Mouse (Mus musculus) testis, adult 2 months (tissue): ENCODE results near the gene Ndufb7. TPM values are rescaled to one million over a fixed set of nuclear protein-coding genes. Genes with fewer than 3 reads are reported as not detected.
A peak's percentile ranks its signal among the peaks of the same experiment; 100 is the strongest.
"Not testable (repeated sequence)": the region's sequence is repeated elsewhere in the genome, so short reads cannot be mapped to it uniquely, and the experiment has no call there.

Experiments
- H3K27ac ChIP-seq: fragments of 200-500 bp; 2 replicates; pipeline ENCODE4 v1.5.1; 2012; ENCODE audit warnings: low read depth, low read length; ENCODE audit not compliant: control insufficient read depth, insufficient read depth
- H3K27me3 ChIP-seq: fragments of 200-500 bp; 2 replicates; pipeline ENCODE4 v1.6.1; 2012; ENCODE audit warnings: mild to moderate bottlenecking, low read length, moderate library complexity; ENCODE audit not compliant: control insufficient read depth, insufficient read depth
- H3K36me3 ChIP-seq: fragments of 200-500 bp; 2 replicates; pipeline ENCODE4 v1.6.1; 2012; ENCODE audit warnings: mild to moderate bottlenecking, low read length; ENCODE audit not compliant: control insufficient read depth, insufficient read depth
- H3K4me1 ChIP-seq: fragments of 200-500 bp; 2 replicates; pipeline ENCODE4 v1.6.1; 2012; ENCODE audit warnings: low read length; ENCODE audit not compliant: control insufficient read depth, insufficient read depth
- H3K4me3 ChIP-seq: fragments of 200-500 bp; 2 replicates; pipeline ENCODE4 v1.5.1; 2012; ENCODE audit warnings: low read depth, mild to moderate bottlenecking, low read length, moderate library complexity, mixed read lengths; ENCODE audit not compliant: control insufficient read depth
- CTCF ChIP-seq: fragments of 200-500 bp; IDR thresholded peaks from 2 replicates; pipeline ENCODE4 v1.5.1; 2012; ENCODE audit warnings: low read depth, mild to moderate bottlenecking, inconsistent platforms, low read length, moderate library complexity; ENCODE audit not compliant: control insufficient read depth, insufficient read depth, insufficient replicate concordance
- POLR2A ChIP-seq: fragments of 200-500 bp; IDR thresholded peaks from 2 replicates; pipeline ENCODE4 v1.6.1; 2012; ENCODE audit warnings: low read depth, mild to moderate bottlenecking, inconsistent platforms, low read length, moderate library complexity; ENCODE audit not compliant: control insufficient read depth
- polyA plus RNA-seq: library from polyadenylated mRNA; depleted of rRNA; stranded (reverse); fragments of >200 nt; gene quantifications from 2 replicates; pipeline ENCODE4 v1.2.3, GENCODE M21; 2012; rRNA removed

Ndufb7 gene
- 231 and 259 TPM in 2 replicates for polyA plus RNA-seq

DNA sequence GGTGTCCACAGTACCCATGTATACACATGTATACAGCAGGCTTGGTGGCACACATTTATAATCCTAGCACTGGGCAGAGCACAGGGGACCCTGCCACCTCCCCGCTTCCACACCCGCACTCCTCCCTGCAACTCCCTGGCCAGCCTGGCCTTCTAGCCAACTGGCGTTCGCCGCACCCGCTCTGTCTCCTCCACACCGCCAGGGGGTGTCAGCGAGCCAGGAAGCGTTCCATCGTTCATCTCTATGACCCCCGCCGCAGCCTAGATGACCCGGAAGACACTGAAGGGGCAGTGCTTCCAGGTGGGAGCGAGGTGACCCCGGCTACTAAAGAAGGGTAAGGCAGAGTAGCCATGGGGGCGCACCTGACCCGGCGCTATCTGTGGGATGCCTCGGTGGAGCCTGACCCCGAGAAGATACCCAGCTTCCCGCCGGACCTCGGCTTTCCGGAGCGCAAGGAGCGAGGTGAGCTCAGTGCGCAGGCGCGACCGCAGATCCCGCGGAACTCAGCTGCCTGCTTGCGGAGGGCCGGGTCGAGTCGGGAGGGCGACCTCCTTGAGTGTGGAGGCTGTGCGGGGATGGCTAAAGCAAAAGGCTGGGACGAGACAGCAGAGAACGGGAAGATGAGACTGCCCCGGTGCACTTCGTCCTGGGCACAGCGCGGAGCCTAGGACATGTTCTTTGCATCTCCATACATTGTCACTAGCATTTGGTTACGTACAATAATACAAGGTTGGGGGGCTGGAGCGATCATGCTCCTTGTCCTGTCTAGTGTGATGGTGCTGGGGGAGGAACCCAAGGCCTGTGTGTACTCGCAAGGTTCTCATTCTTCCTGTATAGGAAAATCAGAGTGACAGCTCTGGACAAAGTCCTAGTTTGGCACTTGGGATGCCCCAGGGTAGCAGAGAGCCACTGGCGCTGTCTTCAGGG is at the start of gene Ndufb7:
TSS of gene Ndufb7 (plus strand) at position 203 of the 927 bp plus-strand sequence.
- peak within 1 kb of the TSS; percentile 92 for H3K4me3 ChIP-seq
- no peaks in the 10 kb centered on the region; the same call in 1 of the 2 replicates for H3K36me3 ChIP-seq
- TF ChIP-seq CTCF = peak; percentile 97
- TF ChIP-seq POLR2A = peak; percentile 29; the same call in 1 of the 2 replicates
- H3K4me1 ChIP-seq = peaks cover 11% of the 10 kb centered on the region
- peak within 1 kb of the TSS; percentile 86 for H3K27ac ChIP-seq
- no peaks in the 10 kb centered on the region for H3K27me3 ChIP-seq

DNA sequence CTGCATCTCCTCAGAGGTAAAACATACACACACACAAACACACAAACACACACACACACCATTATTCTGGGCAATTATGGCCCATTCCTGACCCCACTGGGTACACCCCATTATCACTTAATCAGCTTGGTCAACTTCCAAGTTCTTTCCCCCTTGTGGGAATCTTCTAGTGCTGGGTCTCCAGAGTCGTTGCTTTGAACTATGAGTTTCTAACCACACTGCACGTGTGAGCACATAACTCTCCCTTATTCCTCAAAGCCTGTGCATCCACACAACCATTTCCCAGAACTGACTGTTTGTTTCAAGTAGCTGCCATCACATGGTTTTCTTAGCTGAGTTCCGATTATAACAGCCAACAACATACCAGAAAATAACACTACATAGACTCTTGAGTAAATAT is 46.0 kb upstream of the Ndufb7 start:
- TF ChIP-seq POLR2A = no peak
- no peak for TF ChIP-seq CTCF
- Histone ChIP-seq H3K27me3 (no peaks in the 10 kb centered on the region), H3K4me3 (no peak overlapping the region), H3K27ac (no peak overlapping the region), H3K36me3 (no peaks in the 10 kb centered on the region), H3K4me1 (no peaks in the 10 kb centered on the region)

DNA sequence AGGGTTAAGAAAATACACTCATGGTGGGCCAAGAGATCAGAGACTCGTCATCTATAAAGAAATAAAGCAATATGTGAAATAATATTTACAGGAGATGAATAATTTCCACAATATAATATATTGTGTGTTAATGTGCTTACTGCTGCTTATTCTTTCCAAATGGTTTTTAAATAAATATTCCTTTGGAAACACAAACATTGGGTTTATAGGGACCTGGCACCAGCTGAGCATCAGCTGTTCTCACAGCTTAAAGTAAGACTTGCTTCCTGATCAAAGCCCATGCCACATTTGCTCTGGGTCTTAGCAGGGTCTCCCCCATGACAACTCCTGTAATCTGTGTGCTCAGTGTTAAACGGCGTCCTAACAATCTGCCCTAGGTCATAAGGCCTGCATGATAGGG is 45.6 kb upstream of the Ndufb7 start:
- H3K4me1 ChIP-seq = not testable (repeated sequence)

DNA sequence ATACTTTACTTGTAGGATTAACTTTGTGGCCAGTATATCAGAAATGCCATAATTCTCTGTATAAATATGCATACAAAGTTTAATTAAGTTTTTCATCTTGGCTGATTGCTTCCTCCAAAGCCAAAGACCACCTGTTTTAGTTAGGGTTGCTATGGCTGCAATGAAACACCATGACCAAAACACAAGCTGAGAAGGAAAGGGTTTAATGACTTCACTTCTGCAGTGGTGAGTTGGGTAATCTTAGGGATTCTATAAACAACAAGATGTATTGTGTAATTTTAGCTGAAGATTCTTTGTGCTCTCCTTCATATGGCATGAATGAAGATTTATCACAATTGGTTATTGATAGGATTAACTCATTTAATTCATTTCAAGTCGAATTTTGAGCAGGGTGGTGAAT is 45.2 kb upstream of the Ndufb7 start:
- TF ChIP-seq POLR2A (no peak), CTCF (no peak)
- no peaks in the 10 kb centered on the region for H3K4me1 ChIP-seq

More for the DNA sequence above, 45.6 kb upstream of the Ndufb7 start:
- not testable (repeated sequence) for H3K27me3 ChIP-seq, H3K4me3 ChIP-seq, H3K36me3 ChIP-seq, H3K27ac ChIP-seq

DNA sequence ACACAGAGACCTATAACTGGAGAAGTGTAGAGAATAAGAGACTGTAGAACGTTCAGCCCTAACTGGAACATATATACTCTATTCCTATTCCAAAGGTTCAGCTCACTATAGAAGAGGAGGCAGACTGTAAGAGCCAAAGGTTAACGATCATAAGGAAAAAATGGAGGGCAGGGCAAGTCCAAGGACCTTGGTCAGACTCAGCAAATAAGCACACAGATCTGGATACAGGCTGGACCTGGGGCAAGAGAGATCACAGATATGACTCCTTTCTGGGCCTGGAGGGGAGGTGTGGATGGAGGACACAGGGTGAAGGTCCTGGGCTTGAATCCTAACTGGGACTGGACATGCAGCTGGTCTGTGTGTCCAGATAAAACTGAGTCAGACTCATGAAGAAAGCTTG is 31.7 kb upstream of the Ndufb7 start:
- H3K27me3 ChIP-seq = no peaks in the 10 kb centered on the region
- H3K36me3 ChIP-seq = no peaks in the 10 kb centered on the region
- no peak overlapping the region for H3K4me3 ChIP-seq
- no peaks in the 10 kb centered on the region for H3K4me1 ChIP-seq
- no peak for TF ChIP-seq CTCF
- no peak for TF ChIP-seq POLR2A
- no peak overlapping the region for H3K27ac ChIP-seq

More for the DNA sequence above, 45.2 kb upstream of the Ndufb7 start:
- Histone ChIP-seq H3K27ac (no peak overlapping the region), H3K36me3 (no peaks in the 10 kb centered on the region), H3K27me3 (no peaks in the 10 kb centered on the region), H3K4me3 (no peak overlapping the region)

DNA sequence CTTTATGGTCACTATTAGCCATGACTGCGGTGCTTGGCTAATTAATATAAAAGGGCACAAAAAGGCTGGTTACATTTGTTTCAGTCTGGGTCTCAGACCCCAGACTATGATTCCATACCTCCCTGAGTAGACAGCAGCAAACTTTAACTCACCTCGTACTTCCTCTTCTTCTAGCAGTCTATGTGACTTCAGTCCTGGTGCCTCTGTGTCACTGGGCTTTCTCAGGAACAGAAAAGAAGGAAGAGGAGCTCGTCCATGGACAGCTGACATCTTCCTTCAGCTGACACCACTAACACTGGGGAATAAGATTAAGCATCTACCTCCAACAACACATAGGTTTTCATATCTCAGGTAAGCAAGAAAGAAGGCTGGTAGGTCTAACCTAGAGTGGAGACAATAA is 30.7 kb upstream of the Ndufb7 start, which contains the start of gene Olfr370:
TSS of gene Olfr370 (plus strand) at position 45 of the 400 bp plus-strand sequence.
- Histone ChIP-seq H3K27ac (no peak within 1 kb of the TSS), H3K4me1 (no peaks in the 10 kb centered on the region), H3K36me3 (no peaks in the 10 kb centered on the region), H3K4me3 (no peak within 1 kb of the TSS), H3K27me3 (no peaks in the 10 kb centered on the region)
- TF ChIP-seq POLR2A = no peak
- no peak for TF ChIP-seq CTCF

DNA sequence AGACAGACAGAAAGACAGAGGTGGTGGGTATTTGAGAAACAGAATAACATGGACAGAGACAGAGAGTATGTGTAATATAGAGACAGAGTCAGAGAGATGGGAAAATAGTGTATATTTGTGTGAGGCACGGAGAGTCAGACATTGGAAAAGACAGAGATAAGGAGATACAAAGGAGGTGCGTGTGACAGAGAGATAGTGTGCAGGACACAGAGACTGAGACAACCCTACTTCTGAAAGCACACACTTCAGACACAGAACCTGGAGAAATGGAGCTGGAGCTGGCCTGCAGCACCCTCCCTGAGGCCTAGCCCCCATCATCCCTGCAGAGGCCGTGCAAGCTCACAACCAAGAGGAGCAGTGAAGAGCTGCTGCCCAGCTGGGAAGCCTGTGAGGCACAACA is 3.8 kb upstream of the Ndufb7 start:
- H3K36me3 ChIP-seq = no peaks in the 10 kb centered on the region
- H3K27ac ChIP-seq = no peak overlapping the region
- H3K4me3 ChIP-seq = no peak overlapping the region
- peaks cover 11% of the 10 kb centered on the region for H3K4me1 ChIP-seq
- no peaks in the 10 kb centered on the region for H3K27me3 ChIP-seq
- TF ChIP-seq CTCF (no peak), POLR2A (no peak)
